Mouse (Mus musculus): ENCODE results near the gene Slc27a2. TPM values are rescaled to one million over a fixed set of nuclear protein-coding genes. Genes with fewer than 3 reads are reported as not detected.

Gene Slc27a2
- polyA plus RNA-seq, 1 experiment from 2014 or later, result 2.6 TPM

DNA sequence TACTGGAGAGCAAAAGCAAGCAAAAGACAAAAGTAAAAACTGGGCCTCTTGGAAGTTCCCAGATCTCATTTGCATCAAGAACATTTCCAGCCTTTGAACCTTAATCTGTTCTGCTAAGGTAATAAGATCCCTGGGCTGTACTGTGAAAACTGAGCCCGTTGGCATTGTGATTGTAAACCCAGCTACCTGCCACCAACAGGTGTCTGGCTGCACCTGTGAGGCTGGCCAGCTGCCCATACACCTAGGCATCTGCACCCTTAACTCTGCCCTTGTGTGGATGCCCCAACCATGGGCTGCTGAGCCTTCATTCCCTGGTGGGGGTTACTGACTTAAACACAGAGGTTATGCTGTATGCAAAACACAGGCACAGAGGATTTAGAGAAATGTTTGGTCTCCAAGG, 20.0 kb downstream of the Slc27a2 start:
- Histone ChIP-seq H3K4me3 (ENCODE audit: low read depth, low read length) (no peak overlapping the region), H3K4me2 (replicated peaks; ENCODE audit: low read depth, low read length) (no peak overlapping the region), H3K9me3 (ENCODE audit: control insufficient read depth, low read depth, low read length) (no peaks in the 10 kb centered on the region; the same call in 1 of the 2 replicates), H3K27me3 (ENCODE audit: control insufficient read depth, insufficient read depth, low read length) (no peaks in the 10 kb centered on the region), H3K27ac (ENCODE audit: low read length) (no peak overlapping the region), H3K4me1 (ENCODE audit: control insufficient read depth, insufficient read depth, low read length) (no peaks in the 10 kb centered on the region), H3K9ac (replicated peaks; ENCODE audit: low read depth, low read length) (no peak overlapping the region), H3K36me3 (ENCODE audit: control insufficient read depth, insufficient read depth, low read length) (no peaks in the 10 kb centered on the region)
- 77% methylated on average over 1 of the region's 1 CpGs for WGBS
- ATAC-seq (ENCODE audit: insufficient number of reproducible peaks, insufficient read depth, low FRiP score, low read depth), result no peak

DNA sequence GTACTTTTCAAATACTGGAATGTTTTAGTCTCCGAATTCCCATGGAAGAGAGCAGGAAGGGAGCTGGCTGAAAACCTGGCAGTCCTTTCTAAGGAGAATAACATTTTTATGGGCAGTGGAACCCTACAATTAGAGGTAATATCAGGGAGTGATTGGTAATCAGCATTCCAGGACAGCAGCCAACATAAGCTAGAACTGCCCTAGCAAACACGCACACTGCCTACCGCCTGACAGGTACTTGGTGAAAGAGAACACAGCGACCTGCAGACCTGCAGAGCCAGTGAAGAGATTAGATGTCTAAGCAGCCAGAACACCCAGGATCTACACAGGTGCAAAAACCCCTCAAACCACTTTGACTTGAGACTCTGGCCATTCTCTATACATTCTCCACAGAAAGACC, 20.5 kb downstream of the Slc27a2 start:
- H3K9ac ChIP-seq (replicated peaks; ENCODE audit: low read depth, low read length), result no peak overlapping the region
- no peak overlapping the region for H3K27ac ChIP-seq (ENCODE audit: low read length)
- H3K4me2 ChIP-seq (replicated peaks; ENCODE audit: low read depth, low read length), result no peak overlapping the region
- H3K27me3 ChIP-seq (ENCODE audit: control insufficient read depth, insufficient read depth, low read length), result no peaks in the 10 kb centered on the region
- no peaks in the 10 kb centered on the region; the same call in 1 of the 2 replicates for H3K9me3 ChIP-seq (ENCODE audit: control insufficient read depth, low read depth, low read length)
- no peaks in the 10 kb centered on the region for H3K36me3 ChIP-seq (ENCODE audit: control insufficient read depth, insufficient read depth, low read length)
- no peak overlapping the region for H3K4me3 ChIP-seq (ENCODE audit: low read depth, low read length)
- no peak for ATAC-seq (ENCODE audit: insufficient number of reproducible peaks, insufficient read depth, low FRiP score, low read depth)
- no peaks in the 10 kb centered on the region for H3K4me1 ChIP-seq (ENCODE audit: control insufficient read depth, insufficient read depth, low read length)
- 83% methylated on average over 4 of the region's 4 CpGs for WGBS

DNA sequence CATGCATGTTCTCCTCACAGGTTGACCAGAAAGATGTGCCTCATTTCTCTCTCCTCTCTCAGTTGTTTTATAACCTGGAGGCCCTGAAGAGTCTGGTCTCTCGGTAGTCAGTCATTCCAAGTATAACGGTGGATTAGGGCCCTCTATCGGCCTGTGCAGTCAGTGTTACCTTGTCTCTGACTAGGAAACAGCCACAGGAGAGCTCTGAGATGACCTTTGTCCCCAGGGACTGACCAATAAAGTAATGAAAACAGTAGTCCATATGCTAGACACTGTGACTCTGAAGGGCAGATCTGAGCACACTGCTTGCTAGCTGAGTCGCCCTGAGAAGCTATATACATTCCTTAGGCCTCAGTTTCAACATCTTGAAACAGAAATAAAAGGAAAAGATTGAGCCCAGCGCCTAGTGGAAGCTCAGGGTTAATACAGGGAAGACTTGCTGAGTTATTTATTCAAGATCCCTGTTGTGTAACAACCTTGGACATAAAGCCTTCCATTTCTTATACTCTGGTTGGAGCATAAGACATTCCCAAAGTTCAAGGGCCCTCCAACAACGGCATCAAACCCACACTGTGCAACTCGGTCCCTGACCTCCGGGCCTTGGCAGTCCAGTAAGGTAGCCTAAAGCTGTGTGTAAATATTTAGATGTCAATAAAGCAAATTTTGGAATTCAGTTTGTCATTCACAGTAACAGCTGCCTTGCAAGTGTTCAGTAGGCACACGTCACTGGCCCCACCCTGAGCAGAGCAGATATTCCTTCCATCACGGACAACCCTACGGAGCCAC, 23.4 kb downstream of the Slc27a2 start:
- Histone ChIP-seq H3K27ac (ENCODE audit: low read length) (no peak overlapping the region), H3K9me3 (ENCODE audit: control insufficient read depth, low read depth, low read length) (no peaks in the 10 kb centered on the region; the same call in 1 of the 2 replicates), H3K4me3 (ENCODE audit: low read depth, low read length) (no peak overlapping the region), H3K4me1 (ENCODE audit: control insufficient read depth, insufficient read depth, low read length) (no peaks in the 10 kb centered on the region), H3K27me3 (ENCODE audit: control insufficient read depth, insufficient read depth, low read length) (no peaks in the 10 kb centered on the region), H3K36me3 (ENCODE audit: control insufficient read depth, insufficient read depth, low read length) (no peaks in the 10 kb centered on the region), H3K4me2 (replicated peaks; ENCODE audit: low read depth, low read length) (no peak overlapping the region), H3K9ac (replicated peaks; ENCODE audit: low read depth, low read length) (no peak overlapping the region)
- no peak for ATAC-seq (ENCODE audit: insufficient number of reproducible peaks, insufficient read depth, low FRiP score, low read depth)
- WGBS, result 74% methylated on average over 11 of the region's 11 CpGs

DNA sequence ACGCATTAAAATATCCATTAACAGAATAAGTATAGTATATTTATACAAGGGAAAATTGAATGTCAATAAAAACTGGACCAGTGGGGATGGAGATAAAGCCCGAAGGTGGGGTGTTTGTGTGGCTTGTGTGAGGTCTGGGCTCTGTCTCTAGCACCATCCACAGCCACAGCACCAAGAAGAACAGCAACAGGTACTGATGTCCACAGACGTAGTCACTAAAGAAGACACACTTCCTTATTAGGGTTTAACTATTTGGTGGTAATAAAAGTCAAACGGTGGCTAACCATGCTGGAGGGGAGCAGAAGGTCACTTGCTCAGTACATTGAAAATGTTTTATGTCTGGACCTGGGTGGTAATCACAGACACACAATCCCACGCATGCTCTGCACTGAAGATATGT, 25.2 kb downstream of the Slc27a2 start:
- H3K36me3 ChIP-seq (ENCODE audit: control insufficient read depth, insufficient read depth, low read length), result no peaks in the 10 kb centered on the region
- H3K4me1 ChIP-seq (ENCODE audit: control insufficient read depth, insufficient read depth, low read length), result no peaks in the 10 kb centered on the region
- H3K9ac ChIP-seq (replicated peaks; ENCODE audit: low read depth, low read length), result no peak overlapping the region
- no peaks in the 10 kb centered on the region for H3K27me3 ChIP-seq (ENCODE audit: control insufficient read depth, insufficient read depth, low read length)
- H3K4me2 ChIP-seq (replicated peaks; ENCODE audit: low read depth, low read length), result no peak overlapping the region
- H3K27ac ChIP-seq (ENCODE audit: low read length), result no peak overlapping the region
- no peak for ATAC-seq (ENCODE audit: insufficient number of reproducible peaks, insufficient read depth, low FRiP score, low read depth)
- WGBS, result 79% methylated on average over 5 of the region's 5 CpGs
- H3K4me3 ChIP-seq (ENCODE audit: low read depth, low read length), result no peak overlapping the region
- H3K9me3 ChIP-seq (ENCODE audit: control insufficient read depth, low read depth, low read length), result no peaks in the 10 kb centered on the region

GRCm38 (mm10) chr2:126579282-126579681, 27.1 kb downstream of the Slc27a2 start:
- no peak for ATAC-seq (ENCODE audit: insufficient number of reproducible peaks, insufficient read depth, low FRiP score, low read depth)
- Histone ChIP-seq H3K4me2 (replicated peaks; ENCODE audit: low read depth, low read length) (no peak overlapping the region), H3K9ac (replicated peaks; ENCODE audit: low read depth, low read length) (no peak overlapping the region), H3K27me3 (ENCODE audit: control insufficient read depth, insufficient read depth, low read length) (no peaks in the 10 kb centered on the region), H3K27ac (ENCODE audit: low read length) (no peak overlapping the region), H3K4me3 (ENCODE audit: low read depth, low read length) (no peak overlapping the region), H3K36me3 (ENCODE audit: control insufficient read depth, insufficient read depth, low read length) (no peaks in the 10 kb centered on the region), H3K4me1 (ENCODE audit: control insufficient read depth, insufficient read depth, low read length) (no peaks in the 10 kb centered on the region), H3K9me3 (ENCODE audit: control insufficient read depth, low read depth, low read length) (no peaks in the 10 kb centered on the region)
- 93% methylated on average over 1 of the region's 1 CpGs for WGBS

DNA sequence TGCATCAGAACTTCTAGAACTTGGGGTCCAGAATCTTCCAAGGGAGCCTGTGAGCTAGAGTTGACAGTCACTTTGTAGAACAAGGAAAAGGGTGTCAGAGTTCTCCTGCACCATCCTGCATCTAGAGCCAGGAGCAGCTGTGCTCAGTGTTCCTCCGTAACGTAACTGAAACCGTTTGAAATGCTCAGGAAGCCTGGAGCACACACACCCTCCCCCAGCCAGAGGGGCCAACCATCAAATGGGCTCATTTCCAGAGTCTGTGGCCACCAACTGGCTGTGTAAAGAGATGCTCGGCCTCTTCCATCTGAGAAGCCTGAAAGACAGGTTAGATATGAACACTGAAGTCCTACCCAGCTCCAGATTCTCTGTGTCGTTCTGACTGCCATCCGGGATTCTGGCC, 31.8 kb downstream of the Slc27a2 start:
- Histone ChIP-seq H3K36me3 (ENCODE audit: control insufficient read depth, insufficient read depth, low read length) (no peaks in the 10 kb centered on the region), H3K9me3 (ENCODE audit: control insufficient read depth, low read depth, low read length) (no peaks in the 10 kb centered on the region), H3K9ac (replicated peaks; ENCODE audit: low read depth, low read length) (no peak overlapping the region), H3K27me3 (ENCODE audit: control insufficient read depth, insufficient read depth, low read length) (no peaks in the 10 kb centered on the region), H3K27ac (ENCODE audit: low read length) (no peak overlapping the region), H3K4me1 (ENCODE audit: control insufficient read depth, insufficient read depth, low read length) (no peaks in the 10 kb centered on the region), H3K4me3 (ENCODE audit: low read depth, low read length) (no peak overlapping the region), H3K4me2 (replicated peaks; ENCODE audit: low read depth, low read length) (no peak overlapping the region)
- 71% methylated on average over 6 of the region's 6 CpGs for WGBS
- no peak for ATAC-seq (ENCODE audit: insufficient number of reproducible peaks, insufficient read depth, low FRiP score, low read depth)

DNA sequence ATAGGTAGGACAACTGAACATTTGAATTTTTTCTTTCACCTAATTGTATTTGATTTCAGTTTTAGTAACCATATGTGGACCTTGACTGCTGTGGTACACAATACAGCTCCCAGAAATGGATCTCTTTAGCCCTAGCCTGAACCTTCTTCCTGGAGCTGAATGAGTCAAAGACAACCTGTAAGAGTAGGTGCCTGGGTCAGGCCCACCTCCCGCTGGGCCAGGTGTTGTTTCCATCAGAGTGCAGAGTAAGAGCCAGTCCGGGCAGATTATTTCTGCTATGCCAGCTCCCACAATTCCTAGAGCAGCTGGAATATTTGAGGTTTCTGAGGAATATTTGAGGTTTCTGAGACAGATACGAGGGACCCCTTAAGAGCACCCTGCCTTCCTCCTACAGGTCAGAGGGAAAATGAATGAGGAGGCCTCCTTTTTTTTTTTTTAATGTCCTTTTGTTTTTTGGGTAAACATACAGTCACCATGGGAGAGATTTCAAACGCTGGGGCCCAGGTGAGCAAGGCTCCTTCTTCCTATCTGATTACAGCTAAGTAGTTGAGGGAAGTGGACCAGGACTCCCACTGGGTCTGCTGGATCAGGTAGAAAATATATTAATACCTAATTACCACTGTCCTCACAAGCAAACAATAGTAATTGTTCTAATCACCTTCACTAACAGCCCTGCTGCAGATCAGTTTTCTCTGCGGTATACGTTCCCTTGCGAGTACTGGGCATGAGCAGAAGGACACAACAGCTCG, 32.6 kb downstream of the Slc27a2 start:
- no peak overlapping the region for H3K4me3 ChIP-seq (ENCODE audit: low read depth, low read length)
- no peaks in the 10 kb centered on the region for H3K36me3 ChIP-seq (ENCODE audit: control insufficient read depth, insufficient read depth, low read length)
- no peak overlapping the region for H3K4me2 ChIP-seq (replicated peaks; ENCODE audit: low read depth, low read length)
- 75% methylated on average over 8 of the region's 8 CpGs for WGBS
- H3K27me3 ChIP-seq (ENCODE audit: control insufficient read depth, insufficient read depth, low read length), result no peaks in the 10 kb centered on the region
- H3K4me1 ChIP-seq (ENCODE audit: control insufficient read depth, insufficient read depth, low read length), result no peaks in the 10 kb centered on the region
- no peaks in the 10 kb centered on the region for H3K9me3 ChIP-seq (ENCODE audit: control insufficient read depth, low read depth, low read length)
- no peak overlapping the region for H3K27ac ChIP-seq (ENCODE audit: low read length)
- H3K9ac ChIP-seq (replicated peaks; ENCODE audit: low read depth, low read length), result no peak overlapping the region
- no peak for ATAC-seq (ENCODE audit: insufficient number of reproducible peaks, insufficient read depth, low FRiP score, low read depth)

- Histone ChIP-seq H3K4me1 (ENCODE audit: control insufficient read depth, insufficient read depth, low read length) (no peaks in the 10 kb centered on the region), H3K36me3 (ENCODE audit: control insufficient read depth, insufficient read depth, low read length) (no peaks in the 10 kb centered on the region), H3K27me3 (ENCODE audit: control insufficient read depth, insufficient read depth, low read length) (no peaks in the 10 kb centered on the region), H3K4me3 (ENCODE audit: low read depth, low read length) (no peak overlapping the region), H3K9ac (replicated peaks; ENCODE audit: low read depth, low read length) (no peak overlapping the region), H3K27ac (ENCODE audit: low read length) (no peak overlapping the region), H3K9me3 (ENCODE audit: control insufficient read depth, low read depth, low read length) (no peaks in the 10 kb centered on the region), H3K4me2 (replicated peaks; ENCODE audit: low read depth, low read length) (no peak overlapping the region)
- 85% methylated on average over 3 of the region's 3 CpGs for WGBS
- no peak for ATAC-seq (ENCODE audit: insufficient number of reproducible peaks, insufficient read depth, low FRiP score, low read depth)
These were observed 35.3 kb downstream of the Slc27a2 start for GRCm38 (mm10) chr2:126587468-126587867.

Measured in stomach, embryonic 14.5 days (tissue).